Mouse (Mus musculus) kidney, embryonic 15.5 days (tissue): Measurements from ENCODE around the gene Sipa1l2. TPM values are rescaled to one million over a fixed set of nuclear protein-coding genes. Genes with fewer than 3 reads are reported as not detected.

Experiments used
- ATAC-seq: fragments of 200-750 bp; cut with Nextera tagmentation; replicated peaks from 2 replicates; pipeline ENCODE4 v1.8.0; 2017; ENCODE audit warnings: moderate TSS enrichment; ENCODE audit not compliant: low FRiP score
- H3K27ac ChIP-seq: fragments of 300-500 bp; sonication (generic); 2 replicates; pipeline ENCODE4 v1.5.1; 2015; ENCODE audit warnings: mild to moderate bottlenecking, inconsistent platforms
- H3K27me3 ChIP-seq: fragments of 300-500 bp; sonication (generic); 2 replicates; pipeline ENCODE4 v1.6.1; 2015; ENCODE audit warnings: inconsistent platforms
- H3K36me3 ChIP-seq: fragments of 300-500 bp; sonication (generic); 2 replicates; pipeline ENCODE4 v1.6.1; 2015; ENCODE audit warnings: inconsistent platforms
- H3K4me1 ChIP-seq: fragments of 300-500 bp; sonication (generic); 2 replicates; pipeline ENCODE4 v1.6.1; 2015; ENCODE audit warnings: inconsistent platforms
- H3K4me2 ChIP-seq: fragments of 300-500 bp; sonication (generic); 2 replicates; pipeline ENCODE4 v1.6.1; 2015; ENCODE audit warnings: moderate library complexity, mild to moderate bottlenecking, inconsistent platforms
- H3K4me3 ChIP-seq: fragments of 300-500 bp; sonication (generic); replicated peaks from 2 replicates; pipeline ENCODE4 v1.5.1; 2015; ENCODE audit warnings: mild to moderate bottlenecking, inconsistent platforms
- H3K9ac ChIP-seq: fragments of 300-500 bp; sonication (generic); 2 replicates; pipeline ENCODE4 v1.6.1; 2015; ENCODE audit warnings: mild to moderate bottlenecking, inconsistent platforms
- H3K9me3 ChIP-seq: fragments of 300-500 bp; sonication (generic); replicated peaks from 2 replicates; pipeline ENCODE4 v1.6.1; 2016; ENCODE audit warnings: inconsistent platforms
- WGBS: fragments of 180-500 bp; shearing (Covaris S2); methylation state at CpG from one replicate; pipeline ENCODE4 v1.1.7; 2015; ENCODE audit warnings: mixed read lengths; 5-methylcytosine and 5-hydroxymethylcytosine counted together
- polyA plus RNA-seq: library from polyadenylated mRNA; unstranded; fragments of >200 nt; fragmentation: Nextera tagmentation; extraction: Ambion mirVana; gene quantifications from 2 replicates; pipeline ENCODE4 v1.2.1, GENCODE M21; 2015

Sipa1l2 gene
- polyA plus RNA-seq, 1 experiment from 2014 or later = 17.4 TPM

DNA sequence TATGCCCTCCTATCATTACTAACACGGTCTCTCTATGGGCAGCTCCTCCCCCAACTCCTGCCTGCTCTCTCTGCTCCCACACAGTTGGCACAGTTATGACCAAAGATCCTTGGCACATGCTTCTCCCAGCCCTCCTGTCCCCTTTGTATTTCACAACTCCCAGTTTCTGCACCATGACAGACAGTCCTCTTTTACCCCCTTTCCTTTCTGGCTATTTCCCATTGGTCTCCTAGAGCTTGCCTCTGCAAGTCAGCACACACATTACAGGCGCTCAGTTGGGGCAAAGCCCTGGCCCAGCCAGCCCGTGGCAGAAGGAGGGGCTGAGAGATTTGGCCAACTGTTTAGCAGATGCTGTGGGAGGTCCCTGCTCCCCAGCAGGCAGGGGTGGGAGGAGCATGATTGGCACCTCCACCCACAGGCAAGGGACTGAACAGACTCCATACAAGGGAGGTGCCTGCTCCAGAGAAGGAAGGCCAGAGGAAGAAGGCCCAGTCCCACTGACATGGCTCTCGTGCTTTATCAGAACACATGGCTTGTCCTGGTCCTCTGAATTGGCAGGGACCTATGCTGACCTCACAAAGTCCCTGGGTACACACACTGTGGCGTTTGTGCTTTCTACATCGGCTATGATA lies 184.0 kb downstream of the Sipa1l2 start:
- ATAC-seq = no peak; the same call in 1 of the 2 replicates
- WGBS = 44% methylated on average over 6 of the region's 6 CpGs
- H3K27ac ChIP-seq = 0 out of 2 replicates have a peak overlapping the region, but pooled peaks have one; percentile 10

GRCm38 (mm10) chr8:125384551-125385183 lies 184.9 kb downstream of the Sipa1l2 start:
- H3K9me3 ChIP-seq = no peaks in the 10 kb centered on the region
- H3K27ac ChIP-seq = no peak overlapping the region
- H3K9ac ChIP-seq = no peak overlapping the region
- no peak overlapping the region for H3K4me2 ChIP-seq
- no peaks in the 10 kb centered on the region for H3K27me3 ChIP-seq
- no peak overlapping the region for H3K4me3 ChIP-seq
- WGBS = 87% methylated on average over 4 of the region's 4 CpGs
- ATAC-seq = no peak
- peaks cover 46% of the 10 kb centered on the region for H3K4me1 ChIP-seq
- H3K36me3 ChIP-seq = no peaks in the 10 kb centered on the region

More for the DNA sequence above, 184.0 kb downstream of the Sipa1l2 start:
- H3K27me3 ChIP-seq = no peaks in the 10 kb centered on the region
- H3K36me3 ChIP-seq = no peaks in the 10 kb centered on the region
- no peaks in the 10 kb centered on the region for H3K9me3 ChIP-seq
- H3K4me1 ChIP-seq = peaks cover 52% of the 10 kb centered on the region
- H3K9ac ChIP-seq = no peak overlapping the region
- no peak overlapping the region for H3K4me3 ChIP-seq
- H3K4me2 ChIP-seq = no peak overlapping the region

- peak; percentile 72 for ATAC-seq
- H3K9me3 ChIP-seq = no peaks in the 10 kb centered on the region
- H3K9ac ChIP-seq = no peak overlapping the region
- H3K27me3 ChIP-seq = no peaks in the 10 kb centered on the region
- H3K36me3 ChIP-seq = no peaks in the 10 kb centered on the region
- H3K4me3 ChIP-seq = no peak overlapping the region
- WGBS = 37% methylated on average over 3 of the region's 3 CpGs
- H3K27ac ChIP-seq = peak overlapping the region; percentile 58
- peaks cover 31% of the 10 kb centered on the region for H3K4me1 ChIP-seq
- no peak overlapping the region for H3K4me2 ChIP-seq
Measured at GRCm38 (mm10) chr8:125381674-125382073, 187.9 kb downstream of the Sipa1l2 start.

DNA sequence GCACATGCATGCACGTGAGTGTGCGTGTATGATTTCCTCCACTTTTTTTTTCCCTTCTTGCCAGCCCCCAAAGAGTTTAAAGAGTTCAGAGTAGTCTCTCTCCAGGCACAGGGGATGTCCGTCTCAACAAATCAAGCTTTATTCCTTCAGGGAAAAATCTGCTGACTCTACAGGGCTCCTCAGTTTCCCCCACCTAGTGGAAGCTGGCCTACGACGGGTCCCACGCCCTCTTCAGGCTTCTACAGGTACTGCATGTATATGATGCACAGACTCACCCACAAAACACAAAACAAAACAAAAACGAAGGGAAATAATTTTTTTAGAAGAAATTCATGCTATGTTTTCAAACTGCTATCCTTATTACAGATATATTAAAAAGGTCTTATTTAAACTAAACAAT lies 189.7 kb downstream of the Sipa1l2 start:
- H3K36me3 ChIP-seq = no peaks in the 10 kb centered on the region
- H3K4me2 ChIP-seq = no peak overlapping the region
- H3K9me3 ChIP-seq = no peaks in the 10 kb centered on the region
- H3K9ac ChIP-seq = no peak overlapping the region
- WGBS = 61% methylated on average over 7 of the region's 7 CpGs
- no peaks in the 10 kb centered on the region for H3K27me3 ChIP-seq
- no peak overlapping the region for H3K4me3 ChIP-seq
- peaks cover 15% of the 10 kb centered on the region for H3K4me1 ChIP-seq
- H3K27ac ChIP-seq = no peak overlapping the region
- no peak for ATAC-seq

- Histone ChIP-seq H3K36me3 (no peaks in the 10 kb centered on the region), H3K4me3 (no peak overlapping the region), H3K9ac (no peak overlapping the region), H3K4me1 (peaks cover 15% of the 10 kb centered on the region), H3K27ac (no peak overlapping the region), H3K4me2 (no peak overlapping the region), H3K27me3 (no peaks in the 10 kb centered on the region), H3K9me3 (no peaks in the 10 kb centered on the region)
- WGBS = 53% methylated on average over 10 of the region's 10 CpGs
- ATAC-seq = no peak
Measured at GRCm38 (mm10) chr8:125379156-125379555, 190.5 kb downstream of the Sipa1l2 start.

GRCm38 (mm10) chr8:125377704-125378103 lies 191.9 kb downstream of the Sipa1l2 start:
- Histone ChIP-seq H3K4me1 (peaks cover 15% of the 10 kb centered on the region), H3K27ac (no peak overlapping the region), H3K4me3 (no peak overlapping the region), H3K36me3 (no peaks in the 10 kb centered on the region), H3K4me2 (no peak overlapping the region), H3K9ac (no peak overlapping the region), H3K27me3 (no peaks in the 10 kb centered on the region), H3K9me3 (no peaks in the 10 kb centered on the region)
- whole genome bisulfite sequencing = 95% methylated on average over 3 of the region's 3 CpGs
- ATAC-seq = no peak

DNA sequence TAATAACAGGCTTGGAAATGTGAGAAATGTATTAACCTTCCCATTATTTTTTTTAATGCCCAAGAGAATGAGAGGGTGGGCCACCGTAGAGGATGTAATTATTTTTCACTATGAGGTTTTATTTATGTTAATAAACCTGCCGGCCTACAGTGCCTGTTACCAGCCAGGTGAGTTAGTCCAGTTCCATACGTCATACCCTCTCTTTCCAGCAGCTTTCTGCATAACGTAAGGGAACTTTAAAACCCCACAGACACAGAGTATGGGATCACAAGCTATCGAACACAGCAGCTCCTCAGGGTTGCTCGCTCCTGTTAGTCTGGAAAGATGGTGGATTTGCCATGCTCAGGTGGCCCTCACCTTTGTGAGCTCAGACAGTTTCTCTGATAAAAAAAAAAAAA lies 193.2 kb downstream of the Sipa1l2 start:
- H3K27ac ChIP-seq = no peak overlapping the region
- ATAC-seq = no peak
- peaks cover 7% of the 10 kb centered on the region for H3K4me1 ChIP-seq
- H3K36me3 ChIP-seq = no peaks in the 10 kb centered on the region
- no peaks in the 10 kb centered on the region for H3K27me3 ChIP-seq
- H3K9ac ChIP-seq = no peak overlapping the region
- no peak overlapping the region for H3K4me2 ChIP-seq
- H3K9me3 ChIP-seq = no peaks in the 10 kb centered on the region
- no peak overlapping the region for H3K4me3 ChIP-seq
- 73% methylated on average over 6 of the region's 6 CpGs for WGBS

DNA sequence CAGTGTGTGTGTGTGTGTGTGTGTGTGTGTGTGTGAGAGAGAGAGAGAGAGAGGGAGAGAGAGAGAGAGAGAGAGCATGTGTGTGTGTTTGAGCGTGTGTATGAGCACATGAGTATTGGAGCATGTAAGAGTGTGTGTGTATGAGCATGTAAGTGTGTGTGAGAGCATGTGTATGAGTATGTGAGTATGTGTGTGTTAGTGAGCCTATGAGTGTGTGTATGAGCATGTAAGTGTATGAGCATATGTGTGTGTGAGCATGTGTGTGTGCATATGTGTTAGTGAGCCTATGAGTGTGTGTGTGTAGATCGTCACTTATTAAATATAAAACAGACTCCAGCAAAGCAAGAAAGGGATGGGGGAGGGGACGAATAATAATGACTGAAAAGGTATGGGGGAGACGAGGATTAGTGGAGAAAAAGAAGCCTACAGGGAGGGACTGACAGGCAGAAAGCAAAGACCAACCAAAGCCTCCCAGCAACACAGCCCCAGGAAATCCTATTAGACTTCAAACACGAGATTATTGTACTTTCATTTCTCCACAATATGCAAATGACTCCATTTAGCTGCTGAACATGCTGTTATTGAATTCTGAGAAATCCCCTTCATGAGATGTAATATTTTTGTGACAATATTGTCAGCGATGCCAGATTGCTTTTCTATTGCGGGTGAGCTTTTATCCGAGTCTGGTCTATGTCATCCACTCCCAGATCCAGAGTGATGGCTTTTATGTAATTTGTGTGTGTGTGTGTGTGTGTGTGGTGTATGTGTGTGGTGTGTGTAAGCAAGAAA lies 193.8 kb downstream of the Sipa1l2 start:
- H3K27ac ChIP-seq = no peak overlapping the region
- no peak for ATAC-seq
- no peaks in the 10 kb centered on the region for H3K9me3 ChIP-seq
- 66% methylated on average over 8 of the region's 8 CpGs for WGBS
- H3K9ac ChIP-seq = no peak overlapping the region
- peaks cover 3% of the 10 kb centered on the region; the same call in 1 of the 2 replicates for H3K4me1 ChIP-seq
- no peak overlapping the region for H3K4me2 ChIP-seq
- H3K4me3 ChIP-seq = no peak overlapping the region
- H3K27me3 ChIP-seq = no peaks in the 10 kb centered on the region
- no peaks in the 10 kb centered on the region for H3K36me3 ChIP-seq

DNA sequence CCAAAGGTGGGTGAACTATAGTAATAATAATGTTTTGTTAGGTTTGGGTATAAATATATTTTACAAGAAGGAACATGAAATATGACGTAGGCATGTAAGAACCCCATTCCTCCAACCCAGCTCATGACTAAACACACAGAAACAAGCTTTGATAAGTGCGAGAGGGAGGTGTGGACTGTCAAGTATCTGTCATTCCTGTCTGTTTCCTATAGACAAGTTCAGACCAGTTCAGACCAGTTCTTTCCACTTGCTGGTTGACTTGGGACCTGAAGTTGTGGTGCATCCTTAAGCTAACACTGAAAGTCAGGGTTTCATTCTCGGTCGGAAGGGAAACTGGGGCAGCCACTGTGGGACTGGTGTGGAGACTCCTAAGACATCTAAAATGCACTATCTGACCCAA lies 197.0 kb downstream of the Sipa1l2 start:
- Histone ChIP-seq H3K4me1 (peaks cover 24% of the 10 kb centered on the region), H3K9me3 (no peaks in the 10 kb centered on the region), H3K27me3 (no peaks in the 10 kb centered on the region), H3K4me2 (no peak overlapping the region), H3K9ac (no peak overlapping the region), H3K27ac (no peak overlapping the region), H3K36me3 (no peaks in the 10 kb centered on the region), H3K4me3 (no peak overlapping the region)
- 92% methylated on average over 4 of the region's 4 CpGs for WGBS
- ATAC-seq = no peak

DNA sequence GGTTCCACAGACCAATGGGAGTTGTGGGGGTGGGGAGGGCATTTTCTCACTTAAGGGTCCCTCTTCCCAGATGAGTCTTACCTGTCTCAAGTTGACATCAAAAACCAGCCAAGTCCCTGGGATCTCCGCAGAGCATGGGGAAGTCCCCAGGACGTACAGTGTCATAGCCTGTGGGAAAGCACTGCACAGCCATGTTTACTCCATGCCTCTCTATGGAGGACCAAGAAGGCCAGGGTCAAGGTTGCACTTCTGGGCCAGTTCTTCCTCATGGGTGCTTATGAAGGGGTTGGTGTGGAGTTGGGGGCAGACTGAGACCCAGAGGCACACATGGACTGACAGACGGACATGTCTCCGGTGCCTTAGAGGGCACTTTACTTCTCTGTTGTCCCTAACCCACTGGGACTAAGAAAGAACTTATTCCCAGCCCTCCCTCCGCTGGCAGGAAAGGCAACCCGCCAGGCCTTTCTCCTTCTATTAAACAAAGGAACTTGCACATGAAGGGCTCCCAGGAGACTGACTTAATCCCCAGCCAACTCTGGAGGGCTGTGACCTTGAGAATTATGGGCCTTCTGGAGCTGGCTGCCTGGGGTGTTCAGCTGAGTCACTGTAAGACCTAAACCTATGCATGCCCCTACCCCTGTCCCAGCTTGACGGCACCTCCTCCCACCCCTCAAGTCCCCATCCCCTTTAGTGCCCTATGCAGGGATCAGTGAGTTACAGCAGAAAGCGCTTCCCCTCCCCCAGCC lies 199.9 kb downstream of the Sipa1l2 start:
- no peaks in the 10 kb centered on the region for H3K9me3 ChIP-seq
- H3K4me2 ChIP-seq = no peak overlapping the region
- H3K36me3 ChIP-seq = no peaks in the 10 kb centered on the region
- peak overlapping the region; percentile 67; the same call in 1 of the 2 replicates for H3K27ac ChIP-seq
- WGBS = 58% methylated on average over 8 of the region's 8 CpGs
- no peak overlapping the region for H3K4me3 ChIP-seq
- H3K27me3 ChIP-seq = no peaks in the 10 kb centered on the region
- peaks cover 24% of the 10 kb centered on the region for H3K4me1 ChIP-seq
- ATAC-seq = no peak
- H3K9ac ChIP-seq = no peak overlapping the region

DNA sequence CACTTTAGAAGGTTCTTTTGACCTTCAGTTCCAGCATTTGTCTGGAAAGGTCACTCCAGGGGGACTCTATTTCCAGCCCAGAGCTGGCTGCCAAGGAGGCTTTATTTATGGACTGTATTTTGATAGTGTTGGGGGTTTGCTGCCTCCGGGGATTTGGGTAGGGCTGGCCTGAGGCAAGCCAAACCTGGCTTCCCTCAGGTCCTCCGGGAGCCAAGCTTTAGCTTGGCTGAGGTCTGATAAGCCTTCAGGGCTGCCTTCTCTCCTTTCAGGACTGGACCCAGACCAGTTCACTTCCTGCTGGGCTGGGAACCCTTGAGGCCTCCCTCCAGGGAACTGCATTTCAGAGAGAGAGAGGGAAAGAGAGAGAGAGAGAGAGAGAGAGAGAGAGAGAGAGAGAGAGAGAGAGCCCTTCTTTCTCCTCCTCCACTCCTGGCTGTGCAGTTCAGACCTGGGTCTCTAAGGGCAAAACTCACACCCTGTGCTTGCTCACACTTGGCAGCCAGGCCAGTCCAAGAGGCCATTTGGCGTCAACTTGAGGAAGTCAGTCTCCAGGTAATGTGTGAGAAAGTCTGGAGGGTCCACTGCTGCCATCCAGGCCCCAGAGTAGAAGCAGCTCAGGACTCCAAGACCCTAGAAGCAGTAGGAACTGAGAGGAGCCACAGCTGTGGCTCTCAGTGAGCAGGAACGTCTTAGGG lies 201.1 kb downstream of the Sipa1l2 start:
- Histone ChIP-seq H3K27me3 (no peaks in the 10 kb centered on the region), H3K9me3 (no peaks in the 10 kb centered on the region), H3K4me1 (peaks cover 24% of the 10 kb centered on the region), H3K36me3 (no peaks in the 10 kb centered on the region), H3K4me2 (no peak overlapping the region), H3K9ac (no peak overlapping the region), H3K27ac (no peak overlapping the region; the same call in 1 of the 2 replicates), H3K4me3 (no peak overlapping the region)
- WGBS = 23% methylated on average over 4 of the region's 4 CpGs
- 0 out of 2 replicates have a peak, but pooled peaks have one; percentile 33 for ATAC-seq
